Mouse (Mus musculus): ENCODE measurements around the gene Zfp91. TPM values are rescaled to one million over a fixed set of nuclear protein-coding genes. Genes with fewer than 3 reads are reported as not detected.
"Not testable (repeated sequence)": the region's sequence is repeated elsewhere in the genome, so short reads cannot be mapped to it uniquely, and the experiment has no call there.

Zfp91 gene
- polyA plus RNA-seq, 1 experiment from 2014 or later, result 11.7 TPM

GRCm38 (mm10) chr19:12721596-12721995, 74.3 kb downstream of the Zfp91 start:
- H3K4me3 ChIP-seq (ENCODE audit: low read depth, low read length); H3K27ac ChIP-seq (ENCODE audit: low read depth, low read length); H3K36me3 ChIP-seq (ENCODE audit: control insufficient read depth, insufficient read depth, low read length); H3K4me2 ChIP-seq (ENCODE audit: low read depth, low read length); ATAC-seq (ENCODE audit: low read depth); H3K4me1 ChIP-seq (ENCODE audit: control insufficient read depth, insufficient read depth, low read length); H3K9ac ChIP-seq (replicated peaks; ENCODE audit: low read depth, low read length); H3K27me3 ChIP-seq (ENCODE audit: control insufficient read depth, insufficient read depth, low read length); H3K9me3 ChIP-seq (ENCODE audit: control insufficient read depth, low read length): not testable (repeated sequence)
- WGBS, result 88% methylated on average over 7 of the region's 7 CpGs

- not testable (repeated sequence) for H3K9ac ChIP-seq (replicated peaks; ENCODE audit: low read depth, low read length); H3K27me3 ChIP-seq (ENCODE audit: control insufficient read depth, insufficient read depth, low read length); ATAC-seq (ENCODE audit: low read depth); H3K36me3 ChIP-seq (ENCODE audit: control insufficient read depth, insufficient read depth, low read length); H3K4me1 ChIP-seq (ENCODE audit: control insufficient read depth, insufficient read depth, low read length); H3K4me2 ChIP-seq (ENCODE audit: low read depth, low read length); H3K4me3 ChIP-seq (ENCODE audit: low read depth, low read length); H3K27ac ChIP-seq (ENCODE audit: low read depth, low read length); H3K9me3 ChIP-seq (ENCODE audit: control insufficient read depth, low read length)
- WGBS, result 90% methylated on average over 5 of the region's 5 CpGs
Measured at GRCm38 (mm10) chr19:12720919-12721318, 75.0 kb downstream of the Zfp91 start.

GRCm38 (mm10) chr19:12720463-12720862, 75.5 kb downstream of the Zfp91 start:
- Histone ChIP-seq H3K4me1 (ENCODE audit: control insufficient read depth, insufficient read depth, low read length) (no peaks in the 10 kb centered on the region), H3K36me3 (ENCODE audit: control insufficient read depth, insufficient read depth, low read length) (no peaks in the 10 kb centered on the region), H3K4me3 (ENCODE audit: low read depth, low read length) (no peak overlapping the region), H3K4me2 (ENCODE audit: low read depth, low read length) (no peak overlapping the region), H3K9me3 (ENCODE audit: control insufficient read depth, low read length) (no peaks in the 10 kb centered on the region), H3K27ac (ENCODE audit: low read depth, low read length) (no peak overlapping the region), H3K27me3 (ENCODE audit: control insufficient read depth, insufficient read depth, low read length) (no peaks in the 10 kb centered on the region), H3K9ac (replicated peaks; ENCODE audit: low read depth, low read length) (no peak overlapping the region)
- 73% methylated on average over 2 of the region's 2 CpGs for WGBS
- ATAC-seq (ENCODE audit: low read depth), result no peak

GRCm38 (mm10) chr19:12719189-12719588, 76.7 kb downstream of the Zfp91 start:
- Histone ChIP-seq H3K27ac (ENCODE audit: low read depth, low read length) (no peak overlapping the region), H3K9ac (replicated peaks; ENCODE audit: low read depth, low read length) (no peak overlapping the region), H3K4me2 (ENCODE audit: low read depth, low read length) (no peak overlapping the region), H3K27me3 (ENCODE audit: control insufficient read depth, insufficient read depth, low read length) (no peaks in the 10 kb centered on the region), H3K4me1 (ENCODE audit: control insufficient read depth, insufficient read depth, low read length) (no peaks in the 10 kb centered on the region), H3K4me3 (ENCODE audit: low read depth, low read length) (no peak overlapping the region), H3K9me3 (ENCODE audit: control insufficient read depth, low read length) (no peaks in the 10 kb centered on the region), H3K36me3 (ENCODE audit: control insufficient read depth, insufficient read depth, low read length) (no peaks in the 10 kb centered on the region)
- no peak for ATAC-seq (ENCODE audit: low read depth)
- 91% methylated on average over 6 of the region's 6 CpGs for WGBS

Other genes starting within 250 kb of the Zfp91 start
- gene Gm4952, start 196.2 kb downstream of the Zfp91 start, polyA plus RNA-seq (2014; fragmentation: Nextera tagmentation; extraction: Ambion mirVana), result 0.12 TPM in 1 of 2 replicates, not detected in the other
- gene Glyat, start 162.8 kb downstream of the Zfp91 start, polyA plus RNA-seq (2014; fragmentation: Nextera tagmentation; extraction: Ambion mirVana), result not detected in 2 replicates
- gene Olfr1442, start 125.7 kb downstream of the Zfp91 start, polyA plus RNA-seq (2014; fragmentation: Nextera tagmentation; extraction: Ambion mirVana), result not detected in 2 replicates
- not detected in 2 replicates for gene Olfr1443, start 118.0 kb downstream of the Zfp91 start, polyA plus RNA-seq (2014; fragmentation: Nextera tagmentation; extraction: Ambion mirVana)
- gene Keg1, start 100.3 kb downstream of the Zfp91 start, polyA plus RNA-seq (2014; fragmentation: Nextera tagmentation; extraction: Ambion mirVana), result not detected in 2 replicates
- 0.42 and 1.3 TPM in 2 replicates for gene Cntf, start 30.5 kb downstream of the Zfp91 start, polyA plus RNA-seq (2014; fragmentation: Nextera tagmentation; extraction: Ambion mirVana)
- gene Lpxn, start 67 bp upstream of the Zfp91 start, polyA plus RNA-seq (2014; fragmentation: Nextera tagmentation; extraction: Ambion mirVana), result 0.75 and 1.6 TPM in 2 replicates
- not detected in 2 replicates for gene Gm5244, start 50.6 kb upstream of the Zfp91 start, polyA plus RNA-seq (2014; fragmentation: Nextera tagmentation; extraction: Ambion mirVana)
- not detected in 2 replicates for gene Olfr1444, start 61.2 kb upstream of the Zfp91 start, polyA plus RNA-seq (2014; fragmentation: Nextera tagmentation; extraction: Ambion mirVana)
- not detected in 2 replicates for gene Olfr1445, start 87.7 kb upstream of the Zfp91 start, polyA plus RNA-seq (2014; fragmentation: Nextera tagmentation; extraction: Ambion mirVana)
- not detected in 2 replicates for gene Olfr1446, start 97.4 kb upstream of the Zfp91 start, polyA plus RNA-seq (2014; fragmentation: Nextera tagmentation; extraction: Ambion mirVana)
- gene Olfr1447, start 107.6 kb upstream of the Zfp91 start, polyA plus RNA-seq (2014; fragmentation: Nextera tagmentation; extraction: Ambion mirVana), result not detected in 2 replicates
- gene Olfr1448, start 128.3 kb upstream of the Zfp91 start, polyA plus RNA-seq (2014; fragmentation: Nextera tagmentation; extraction: Ambion mirVana), result not detected in 2 replicates
- gene Olfr1449, start 134.7 kb upstream of the Zfp91 start, polyA plus RNA-seq (2014; fragmentation: Nextera tagmentation; extraction: Ambion mirVana), result not detected in 2 replicates
- not detected in 2 replicates for gene Olfr1450, start 154.1 kb upstream of the Zfp91 start, polyA plus RNA-seq (2014; fragmentation: Nextera tagmentation; extraction: Ambion mirVana)
- gene Olfr1451, start 198.9 kb upstream of the Zfp91 start, polyA plus RNA-seq (2014; fragmentation: Nextera tagmentation; extraction: Ambion mirVana), result not detected in 2 replicates
- gene Olfr1453, start 232.2 kb upstream of the Zfp91 start, polyA plus RNA-seq (2014; fragmentation: Nextera tagmentation; extraction: Ambion mirVana), result not detected in 2 replicates

All from neural tube, embryonic 14.5 days (tissue).